Mouse (Mus musculus) heart, adult 2 months (tissue): ENCODE results near the gene Ghr.

Source experiments
- CTCF ChIP-seq: fragments of 200-600 bp; IDR thresholded peaks from 2 replicates; pipeline ENCODE4 v1.8.1; 2022; ENCODE audit warnings: antibody characterized with exemption, mild to moderate bottlenecking, moderate library complexity
- EP300 ChIP-seq: fragments of 200-500 bp; IDR thresholded peaks from 2 replicates; pipeline ENCODE4 v1.6.1; 2011; ENCODE audit warnings: low read depth, low read length, control low read depth; ENCODE audit not compliant: insufficient read depth
- POLR2A ChIP-seq: fragments of 200-500 bp; IDR thresholded peaks from 2 replicates; pipeline ENCODE4 v1.6.1; 2011; ENCODE audit warnings: mild to moderate bottlenecking, low read depth, low read length, control low read depth; ENCODE audit not compliant: insufficient read depth

GRCm38 (mm10) chr15:3514027-3514426 lies 69.3 kb downstream of the Ghr start:
- TF ChIP-seq POLR2A (no peak), CTCF (no peak), EP300 (no peak)
